Mouse (Mus musculus) midbrain, embryonic 16.5 days (tissue): ENCODE data around the gene Gm42420. TPM values are rescaled to one million over a fixed set of nuclear protein-coding genes. Genes with fewer than 3 reads are reported as not detected.

ENCODE experiments used
- ATAC-seq: fragments of 200-750 bp; cut with Nextera tagmentation; 2 replicates; pipeline ENCODE4 v1.8.0; 2017; ENCODE audit warnings: moderate TSS enrichment
- H3K27ac ChIP-seq: fragments of 300-500 bp; sonication (generic); 2 replicates; pipeline ENCODE4 v1.5.1; 2014; ENCODE audit warnings: mild to moderate bottlenecking, low read length, mixed read lengths
- H3K27me3 ChIP-seq: fragments of 300-500 bp; sonication (generic); 2 replicates; pipeline ENCODE4 v1.6.1; 2014; ENCODE audit warnings: low read depth, low read length, mixed read lengths; ENCODE audit not compliant: control insufficient read depth, insufficient read depth
- H3K36me3 ChIP-seq: fragments of 300-500 bp; sonication (generic); 2 replicates; pipeline ENCODE4 v1.6.1; 2014; ENCODE audit warnings: mild to moderate bottlenecking, low read length, moderate library complexity, mixed read lengths; ENCODE audit not compliant: control insufficient read depth, insufficient read depth
- H3K4me1 ChIP-seq: fragments of 300-500 bp; sonication (generic); 2 replicates; pipeline ENCODE4 v1.6.1; 2014; ENCODE audit warnings: mild to moderate bottlenecking, low read length, mixed read lengths; ENCODE audit not compliant: control insufficient read depth, insufficient read depth
- H3K4me2 ChIP-seq: fragments of 300-500 bp; sonication (generic); 2 replicates; pipeline ENCODE4 v1.6.1; 2014; ENCODE audit warnings: mild to moderate bottlenecking, low read length, mixed read lengths
- H3K4me3 ChIP-seq: fragments of 300-500 bp; sonication (generic); 2 replicates; pipeline ENCODE4 v1.5.1; 2014; ENCODE audit warnings: low read depth, mild to moderate bottlenecking, low read length, moderate library complexity, mixed read lengths
- H3K9ac ChIP-seq: fragments of 300-500 bp; sonication (generic); 2 replicates; pipeline ENCODE4 v1.6.1; 2014; ENCODE audit warnings: low read depth, low read length, mixed read lengths
- H3K9me3 ChIP-seq: fragments of 300-500 bp; sonication (generic); replicated peaks from 2 replicates; pipeline ENCODE4 v1.6.1; 2014; ENCODE audit warnings: mild to moderate bottlenecking, low read length, mixed read lengths; ENCODE audit not compliant: control insufficient read depth, poor library complexity, severe bottlenecking
- WGBS: fragments of 180-500 bp; shearing (Covaris S2); extraction: QIAGEN DNeasy Blood & Tissue Kit; methylation state at CpG from one replicate; pipeline ENCODE4 v1.1.7; 2014; 5-methylcytosine and 5-hydroxymethylcytosine counted together
- polyA plus RNA-seq: library from polyadenylated mRNA; unstranded; fragments of >200 nt; fragmentation: Nextera tagmentation; extraction: Ambion mirVana; gene quantifications from 2 replicates; pipeline ENCODE4 v1.2.1, GENCODE M21; 2015

Gene Gm42420
- polyA plus RNA-seq, 1 experiment from 2014 or later, result 0.70 TPM

DNA sequence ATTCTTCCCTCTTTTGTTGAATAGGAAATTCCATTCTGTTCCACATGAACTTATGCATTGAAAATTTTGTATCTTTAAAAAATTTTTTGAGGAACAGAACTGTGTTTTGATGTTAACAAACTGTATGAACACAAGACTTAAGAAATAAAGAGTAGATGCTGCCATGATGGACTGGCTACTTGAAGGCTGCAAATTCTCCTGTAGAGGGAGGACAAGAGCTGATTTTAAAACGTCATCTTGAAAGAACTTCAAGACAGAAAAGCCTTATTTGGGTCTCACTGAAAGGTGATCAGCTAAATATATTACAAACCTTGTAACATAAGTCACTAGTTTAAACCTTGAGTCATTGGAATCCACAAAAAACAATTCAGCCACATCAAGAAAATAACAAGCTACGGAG is 24.7 kb downstream of the Gm42420 start:
- WGBS, result 67% methylated on average over 2 of the region's 2 CpGs
- Histone ChIP-seq H3K4me2 (no peak overlapping the region), H3K4me3 (no peak overlapping the region)

DNA sequence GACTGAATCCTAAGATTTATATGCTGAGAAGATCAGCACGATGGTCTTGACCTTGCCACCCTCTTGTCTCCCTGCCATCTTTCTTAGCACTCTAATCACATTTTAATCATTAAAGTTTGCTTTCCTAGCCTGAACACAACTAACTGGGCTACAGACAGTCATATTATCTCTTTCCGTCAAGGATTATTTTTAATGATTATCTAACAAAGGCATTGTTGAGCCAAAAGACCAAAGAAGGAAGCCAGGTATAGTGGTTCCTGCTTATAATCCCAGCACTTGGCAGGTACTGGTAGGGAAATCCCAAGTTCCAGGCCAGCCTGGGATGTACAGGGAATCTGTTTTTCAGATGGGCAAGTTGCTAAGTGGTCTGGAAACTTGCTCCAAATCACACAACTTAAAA is 25.7 kb downstream of the Gm42420 start:
- Histone ChIP-seq H3K4me3 (no peak overlapping the region), H3K9me3 (no peaks in the 10 kb centered on the region), H3K36me3 (peaks cover 12% of the 10 kb centered on the region), H3K4me1 (no peaks in the 10 kb centered on the region), H3K27ac (no peak overlapping the region), H3K4me2 (no peak overlapping the region), H3K9ac (no peak overlapping the region), H3K27me3 (no peaks in the 10 kb centered on the region)
- 87% methylated on average over 2 of the region's 2 CpGs for WGBS
- ATAC-seq, result no peak

More for the DNA sequence above, 24.7 kb downstream of the Gm42420 start:
- Histone ChIP-seq H3K36me3 (peaks cover 8% of the 10 kb centered on the region), H3K9me3 (no peaks in the 10 kb centered on the region), H3K9ac (no peak overlapping the region), H3K27ac (no peak overlapping the region), H3K27me3 (no peaks in the 10 kb centered on the region), H3K4me1 (no peaks in the 10 kb centered on the region)
- no peak for ATAC-seq

Other genes with a start within 250 kb of the Gm42420 start
- gene Slc37a3, start 208.1 kb upstream of the Gm42420 start, polyA plus RNA-seq, result 64.9 and 67.9 TPM in 2 replicates
- gene Rab19, start 204.6 kb upstream of the Gm42420 start, polyA plus RNA-seq, result 0.35 TPM in 1 of 2 replicates, not detected in the other
- 258 and 268 TPM in 2 replicates for gene Mkrn1, start 165.3 kb upstream of the Gm42420 start, polyA plus RNA-seq
- 15.6 and 17.0 TPM in 2 replicates for gene Dennd2a, start 27.9 kb upstream of the Gm42420 start, polyA plus RNA-seq
- gene Adck2, start 11.9 kb upstream of the Gm42420 start, polyA plus RNA-seq, result 47.2 and 50.3 TPM in 2 replicates
- gene Ndufb2, start 6.8 kb downstream of the Gm42420 start, polyA plus RNA-seq, result 390 and 451 TPM in 2 replicates
- gene Braf, start 139.7 kb downstream of the Gm42420 start, polyA plus RNA-seq, result 25.2 and 26.7 TPM in 2 replicates
- gene Mrps33, start 225.2 kb downstream of the Gm42420 start, polyA plus RNA-seq, result 156 and 164 TPM in 2 replicates